Mouse (Mus musculus) liver, embryonic 13.5 days (tissue): ENCODE data around the gene Comtd1. TPM values are rescaled to one million over a fixed set of nuclear protein-coding genes. Genes with fewer than 3 reads are reported as not detected.

ENCODE experiments used
- ATAC-seq: fragments of 200-750 bp; cut with Nextera tagmentation; 2 replicates; pipeline ENCODE4 v1.8.0; 2017; ENCODE audit warnings: low read depth, mild to moderate bottlenecking, moderate number of reproducible peaks, moderate library complexity
- DNase-seq: peaks from one replicate; pipeline ENCODE4 v3.0.0; 2022
- H3K27ac ChIP-seq: fragments of 300-500 bp; sonication (generic); 2 replicates; pipeline ENCODE4 v1.5.1; 2015; ENCODE audit warnings: moderate library complexity, mild to moderate bottlenecking, inconsistent platforms
- H3K27me3 ChIP-seq: fragments of 300-500 bp; sonication (generic); 2 replicates; pipeline ENCODE4 v1.6.1; 2015; ENCODE audit warnings: mild to moderate bottlenecking, inconsistent platforms
- H3K36me3 ChIP-seq: fragments of 300-500 bp; sonication (generic); 2 replicates; pipeline ENCODE4 v1.6.1; 2015; ENCODE audit warnings: mild to moderate bottlenecking, inconsistent platforms
- H3K4me1 ChIP-seq: fragments of 300-500 bp; sonication (generic); replicated peaks from 2 replicates; pipeline ENCODE4 v1.6.1; 2015; ENCODE audit warnings: inconsistent platforms
- H3K4me2 ChIP-seq: fragments of 300-500 bp; sonication (generic); 2 replicates; pipeline ENCODE4 v1.6.1; 2015; ENCODE audit warnings: inconsistent platforms, mild to moderate bottlenecking, moderate library complexity
- H3K4me3 ChIP-seq: fragments of 300-500 bp; sonication (generic); replicated peaks from 2 replicates; pipeline ENCODE4 v1.5.1; 2015; ENCODE audit warnings: mild to moderate bottlenecking, inconsistent platforms
- H3K9ac ChIP-seq: fragments of 300-500 bp; sonication (generic); 2 replicates; pipeline ENCODE4 v1.6.1; 2015; ENCODE audit warnings: mild to moderate bottlenecking, inconsistent platforms
- H3K9me3 ChIP-seq: fragments of 300-500 bp; sonication (generic); replicated peaks from 2 replicates; pipeline ENCODE4 v1.6.1; 2016; ENCODE audit warnings: inconsistent platforms
- WGBS: fragments of 180-500 bp; shearing (Covaris S2); methylation state at CpG from one replicate; pipeline ENCODE4 v1.1.7; 2015; ENCODE audit not compliant: insufficient replicate concordance; 5-methylcytosine and 5-hydroxymethylcytosine counted together
- polyA plus RNA-seq: library from polyadenylated mRNA; unstranded; fragments of >200 nt; fragmentation: Nextera tagmentation; extraction: Ambion mirVana; gene quantifications from 2 replicates; pipeline ENCODE4 v1.2.1, GENCODE M21; 2015

Comtd1 gene
- polyA plus RNA-seq, 1 experiment from 2014 or later = 34.1 TPM

DNA sequence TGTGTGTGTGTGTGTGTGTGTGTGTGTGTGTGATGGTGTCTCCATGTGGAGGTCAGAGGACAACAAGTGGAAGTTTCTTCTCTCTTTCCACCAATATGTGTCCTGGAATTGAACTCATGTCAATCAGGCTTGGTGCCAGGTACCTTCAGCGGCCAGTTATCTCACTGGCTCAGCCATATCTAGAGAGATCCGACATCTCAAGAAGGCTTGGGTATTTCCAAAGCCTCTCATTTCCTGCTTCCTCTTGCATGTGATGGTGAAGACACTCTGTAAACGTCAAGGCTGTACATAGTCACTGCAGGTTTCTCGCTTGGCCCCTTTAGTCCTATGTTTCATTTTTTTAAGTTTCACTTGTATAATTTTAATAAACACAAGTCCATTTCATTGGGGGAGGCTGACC, 35.6 kb downstream of the Comtd1 start:
- no peak for DNase-seq
- WGBS = 32% methylated on average over 4 of the region's 4 CpGs

DNA sequence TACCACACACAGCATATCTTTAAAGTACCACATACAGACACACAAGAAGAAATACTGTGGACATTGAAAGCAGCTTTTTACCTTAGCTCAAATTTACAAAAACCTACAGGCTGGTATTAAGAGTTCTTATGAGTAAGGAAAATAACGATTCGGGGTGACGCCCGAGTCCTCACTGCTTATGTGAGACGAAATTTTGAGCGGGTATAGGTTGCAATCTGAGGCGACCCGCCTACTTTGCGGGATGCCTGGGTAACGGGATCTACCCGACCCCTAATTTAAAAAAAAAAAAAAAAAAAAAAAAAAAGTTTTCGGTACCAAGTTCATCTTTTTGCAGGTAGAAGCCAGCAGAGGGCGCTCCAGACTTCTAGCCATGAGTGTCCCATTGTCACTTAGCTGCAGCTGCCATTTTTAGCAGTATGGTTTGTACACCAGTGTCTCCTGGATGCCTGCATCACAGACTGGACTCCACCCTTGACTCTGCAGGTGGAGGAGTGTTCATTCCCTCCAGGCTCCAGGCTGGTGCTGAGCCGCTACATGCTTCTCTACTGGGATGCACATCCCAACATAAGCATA, 36.1 kb downstream of the Comtd1 start:
- peak overlapping the region; percentile 39 for H3K9ac ChIP-seq

More for the DNA sequence above, 35.6 kb downstream of the Comtd1 start:
- Histone ChIP-seq H3K4me2 (no peak overlapping the region; the same call in 1 of the 2 replicates), H3K27ac (peak overlapping the region; percentile 21; the same call in 1 of the 2 replicates), H3K9ac (no peak overlapping the region), H3K9me3 (no peaks in the 10 kb centered on the region), H3K36me3 (no peaks in the 10 kb centered on the region), H3K4me1 (peaks cover 46% of the 10 kb centered on the region), H3K4me3 (no peak overlapping the region), H3K27me3 (no peaks in the 10 kb centered on the region)
- ATAC-seq = peak; percentile 49; the same call in 1 of the 2 replicates

GRCm38 (mm10) chr14:21811744-21812393, 36.9 kb downstream of the Comtd1 start:
- no peak overlapping the region for H3K4me3 ChIP-seq
- 0 out of 2 replicates have a peak overlapping the region, but pooled peaks have one; percentile 47 for H3K4me2 ChIP-seq
- DNase-seq = no peak
- H3K4me1 ChIP-seq = peaks cover 60% of the 10 kb centered on the region
- H3K27ac ChIP-seq = no peak overlapping the region
- no peak for ATAC-seq
- H3K27me3 ChIP-seq = no peaks in the 10 kb centered on the region
- WGBS = 61% methylated on average over 10 of the region's 10 CpGs
- no peak overlapping the region for H3K9ac ChIP-seq
- no peaks in the 10 kb centered on the region for H3K9me3 ChIP-seq
- no peaks in the 10 kb centered on the region for H3K36me3 ChIP-seq

More for the DNA sequence above, 36.1 kb downstream of the Comtd1 start:
- Histone ChIP-seq H3K4me2 (peak overlapping the region; percentile 47), H3K36me3 (no peaks in the 10 kb centered on the region), H3K4me3 (no peak overlapping the region), H3K4me1 (peaks cover 52% of the 10 kb centered on the region), H3K27me3 (no peaks in the 10 kb centered on the region), H3K27ac (0 out of 2 replicates have a peak overlapping the region, but pooled peaks have one; percentile 21), H3K9me3 (no peaks in the 10 kb centered on the region)
- DNase-seq = peak; percentile 67
- ATAC-seq = peak; percentile 71
- WGBS = 17% methylated on average over 14 of the region's 14 CpGs

DNA sequence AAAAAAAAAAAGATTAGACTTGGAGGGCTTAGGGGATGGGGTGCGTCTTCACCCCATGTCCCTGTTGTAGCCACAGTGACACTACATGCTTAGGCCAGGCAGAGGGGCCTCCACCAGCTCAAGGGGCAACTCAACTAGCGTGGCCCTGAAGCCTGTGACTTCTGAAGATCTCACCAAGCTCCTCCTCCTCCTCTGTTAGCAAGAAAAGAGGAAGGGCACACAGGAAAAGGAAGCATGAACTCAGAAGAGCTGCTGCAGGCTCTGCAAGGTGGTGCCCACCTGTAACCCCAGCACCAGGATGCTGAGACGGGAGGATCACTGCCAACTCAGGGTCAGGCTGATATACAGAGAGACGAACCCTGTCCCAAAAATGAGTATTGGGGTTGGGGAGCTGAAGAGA, 37.5 kb downstream of the Comtd1 start:
- H3K36me3 ChIP-seq = no peaks in the 10 kb centered on the region
- DNase-seq (no peak), ATAC-seq (no peak)
- no peak overlapping the region for H3K27ac ChIP-seq
- 60% methylated on average over 4 of the region's 4 CpGs for WGBS
- H3K9ac ChIP-seq = no peak overlapping the region
- no peak overlapping the region for H3K4me3 ChIP-seq
- H3K4me1 ChIP-seq = peaks cover 63% of the 10 kb centered on the region
- no peak overlapping the region for H3K4me2 ChIP-seq
- H3K27me3 ChIP-seq = no peaks in the 10 kb centered on the region
- no peaks in the 10 kb centered on the region for H3K9me3 ChIP-seq

GRCm38 (mm10) chr14:21809418-21809817, 39.4 kb downstream of the Comtd1 start:
- H3K4me1 ChIP-seq = peaks cover 64% of the 10 kb centered on the region

DNA sequence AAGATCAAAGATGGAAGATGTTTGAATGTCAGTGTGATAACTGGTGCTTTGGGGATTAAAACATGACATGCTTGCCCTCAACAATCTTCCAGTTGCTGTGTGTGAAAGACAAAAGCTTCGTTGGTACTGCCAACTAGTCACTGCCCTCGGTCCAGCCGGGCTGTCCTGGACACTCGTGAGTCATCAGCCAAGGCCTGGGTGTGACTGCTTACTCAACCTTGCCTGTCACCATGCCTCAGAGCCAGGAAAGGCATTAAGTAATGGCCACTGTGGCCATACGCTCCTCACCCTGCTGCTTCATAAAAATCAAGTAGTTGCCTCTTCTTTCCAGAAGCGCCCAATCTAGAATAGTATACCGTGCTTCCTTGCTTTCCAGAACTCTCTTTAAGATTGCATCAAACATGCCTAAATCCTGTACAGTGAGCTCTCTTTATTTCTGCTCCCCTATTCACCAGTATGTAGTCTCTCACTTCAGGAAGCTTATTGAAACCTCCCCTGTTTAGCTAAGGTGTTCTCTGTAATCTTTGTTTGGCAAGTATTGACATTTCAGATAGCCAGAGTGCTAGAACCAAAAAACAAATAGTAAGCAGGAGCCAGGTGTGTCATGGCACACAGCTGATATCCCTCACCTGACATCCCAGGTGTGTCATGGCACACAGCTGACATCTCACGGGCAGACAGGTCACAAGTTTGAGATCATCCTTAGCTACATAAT, 40.4 kb downstream of the Comtd1 start:
- H3K36me3 ChIP-seq = no peaks in the 10 kb centered on the region
- H3K27ac ChIP-seq = no peak overlapping the region; the same call in 1 of the 2 replicates
- no peak overlapping the region for H3K4me2 ChIP-seq
- H3K9me3 ChIP-seq = no peaks in the 10 kb centered on the region
- ATAC-seq = no peak
- no peaks in the 10 kb centered on the region for H3K27me3 ChIP-seq
- WGBS = 73% methylated on average over 8 of the region's 8 CpGs
- no peak overlapping the region for H3K9ac ChIP-seq
- H3K4me1 ChIP-seq = peaks cover 59% of the 10 kb centered on the region
- H3K4me3 ChIP-seq = no peak overlapping the region
- no peak for DNase-seq

More at GRCm38 (mm10) chr14:21809418-21809817, 39.4 kb downstream of the Comtd1 start:
- Histone ChIP-seq H3K9ac (no peak overlapping the region), H3K4me2 (no peak overlapping the region), H3K27ac (no peak overlapping the region), H3K36me3 (no peaks in the 10 kb centered on the region), H3K27me3 (no peaks in the 10 kb centered on the region), H3K4me3 (no peak overlapping the region), H3K9me3 (no peaks in the 10 kb centered on the region)
- ATAC-seq = no peak
- no peak for DNase-seq
- 92% methylated on average over 2 of the region's 2 CpGs for WGBS

DNA sequence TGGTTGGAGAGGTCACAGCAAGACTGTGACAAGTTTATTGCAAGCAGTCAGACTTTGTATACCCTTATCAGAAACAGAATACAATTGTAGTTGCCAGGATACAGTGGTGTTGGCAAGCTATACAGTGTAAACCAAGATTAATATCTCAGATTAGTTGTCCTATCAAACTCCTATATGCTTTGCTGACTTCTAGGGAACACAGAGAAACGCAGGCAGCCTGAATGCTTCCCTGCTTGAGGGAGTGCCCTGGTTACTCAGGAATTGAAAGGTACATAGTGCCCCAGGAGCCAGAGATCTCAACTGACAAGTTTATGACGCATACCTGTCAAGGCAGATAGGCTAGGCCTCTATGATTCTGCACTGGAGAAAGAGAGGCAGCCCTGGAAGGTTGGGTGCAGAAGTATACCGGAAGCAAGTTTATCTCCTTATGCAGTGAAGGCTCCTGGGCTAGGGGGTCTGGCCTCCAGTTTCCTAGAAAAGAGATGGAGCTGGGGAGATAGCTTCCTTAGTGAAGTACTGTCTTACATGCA, 42.1 kb downstream of the Comtd1 start:
- DNase-seq = peak; percentile 56
- Histone ChIP-seq H3K36me3 (no peaks in the 10 kb centered on the region), H3K9ac (peak overlapping the region; percentile 11), H3K4me3 (no peak overlapping the region), H3K4me2 (0 out of 2 replicates have a peak overlapping the region, but pooled peaks have one; percentile 10), H3K27ac (peak overlapping the region; percentile 53), H3K4me1 (peaks cover 44% of the 10 kb centered on the region), H3K9me3 (no peaks in the 10 kb centered on the region), H3K27me3 (no peaks in the 10 kb centered on the region)
- WGBS = 18% methylated on average over 3 of the region's 3 CpGs
- peak; percentile 87 for ATAC-seq

GRCm38 (mm10) chr14:21806203-21806602, 42.6 kb downstream of the Comtd1 start:
- Histone ChIP-seq H3K27me3 (no peaks in the 10 kb centered on the region), H3K36me3 (no peaks in the 10 kb centered on the region), H3K9ac (no peak overlapping the region), H3K4me1 (peaks cover 40% of the 10 kb centered on the region), H3K9me3 (no peaks in the 10 kb centered on the region), H3K4me2 (no peak overlapping the region), H3K27ac (peak overlapping the region; percentile 53), H3K4me3 (no peak overlapping the region)
- no peak for DNase-seq
- no peak for ATAC-seq
- 67% methylated on average over 2 of the region's 2 CpGs for WGBS

- ATAC-seq (no peak), DNase-seq (no peak)
- Histone ChIP-seq H3K4me3 (no peak overlapping the region), H3K36me3 (no peaks in the 10 kb centered on the region; the same call in 1 of the 2 replicates), H3K9ac (no peak overlapping the region), H3K4me2 (no peak overlapping the region), H3K9me3 (no peaks in the 10 kb centered on the region), H3K4me1 (peaks cover 23% of the 10 kb centered on the region), H3K27ac (no peak overlapping the region), H3K27me3 (no peaks in the 10 kb centered on the region)
- 81% methylated on average over 6 of the region's 6 CpGs for WGBS
Measured at GRCm38 (mm10) chr14:21802543-21803206, 46.1 kb downstream of the Comtd1 start.

DNA sequence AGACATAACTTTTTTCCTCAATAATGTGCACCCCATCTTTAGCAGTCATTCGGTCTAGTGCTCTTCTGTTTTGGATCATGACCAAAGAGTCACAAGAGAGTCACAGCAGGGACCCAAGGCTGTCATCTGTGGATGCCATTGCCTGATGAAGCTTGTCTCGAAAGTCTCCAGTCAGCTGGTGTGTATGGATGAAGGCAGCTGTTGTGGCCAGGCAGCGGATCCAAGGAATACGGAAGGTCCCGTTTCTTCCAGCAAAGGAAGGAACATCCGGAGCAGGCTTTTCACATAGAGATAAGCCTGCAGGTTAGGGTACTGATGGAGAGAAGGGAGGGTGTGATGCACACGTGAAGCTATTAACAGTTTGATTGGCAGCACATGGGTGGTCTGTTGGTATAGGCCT, 47.2 kb downstream of the Comtd1 start:
- no peaks in the 10 kb centered on the region for H3K27me3 ChIP-seq
- H3K4me3 ChIP-seq = no peak overlapping the region
- no peak overlapping the region for H3K27ac ChIP-seq
- 78% methylated on average over 7 of the region's 7 CpGs for WGBS
- no peaks in the 10 kb centered on the region for H3K9me3 ChIP-seq
- H3K4me1 ChIP-seq = peaks cover 13% of the 10 kb centered on the region
- DNase-seq = no peak
- no peak overlapping the region for H3K9ac ChIP-seq
- no peak for ATAC-seq
- no peak overlapping the region for H3K4me2 ChIP-seq
- no peaks in the 10 kb centered on the region; the same call in 1 of the 2 replicates for H3K36me3 ChIP-seq

- DNase-seq = no peak
- Histone ChIP-seq H3K4me1 (peaks cover 5% of the 10 kb centered on the region; the same call in 1 of the 2 replicates), H3K4me2 (no peak overlapping the region), H3K9ac (no peak overlapping the region), H3K27ac (no peak overlapping the region), H3K9me3 (no peaks in the 10 kb centered on the region), H3K4me3 (no peak overlapping the region), H3K36me3 (peaks cover under 1% of the 10 kb centered on the region; the same call in 1 of the 2 replicates), H3K27me3 (no peaks in the 10 kb centered on the region)
- 88% methylated on average over 4 of the region's 4 CpGs for WGBS
- no peak for ATAC-seq
Measured at GRCm38 (mm10) chr14:21800641-21801040, 48.1 kb downstream of the Comtd1 start.
